Mouse (Mus musculus) liver, embryonic 13.5 days (tissue): ENCODE measurements around the gene Bcl2. TPM values are rescaled to one million over a fixed set of nuclear protein-coding genes. Genes with fewer than 3 reads are reported as not detected.

Experiments used
- ATAC-seq: fragments of 200-750 bp; cut with Nextera tagmentation; 2 replicates; pipeline ENCODE4 v1.8.0; 2017; ENCODE audit warnings: low read depth, mild to moderate bottlenecking, moderate number of reproducible peaks, moderate library complexity
- DNase-seq: peaks from one replicate; pipeline ENCODE4 v3.0.0; 2022
- H3K27ac ChIP-seq: fragments of 300-500 bp; sonication (generic); 2 replicates; pipeline ENCODE4 v1.5.1; 2015; ENCODE audit warnings: moderate library complexity, mild to moderate bottlenecking, inconsistent platforms
- H3K27me3 ChIP-seq: fragments of 300-500 bp; sonication (generic); 2 replicates; pipeline ENCODE4 v1.6.1; 2015; ENCODE audit warnings: mild to moderate bottlenecking, inconsistent platforms
- H3K36me3 ChIP-seq: fragments of 300-500 bp; sonication (generic); 2 replicates; pipeline ENCODE4 v1.6.1; 2015; ENCODE audit warnings: mild to moderate bottlenecking, inconsistent platforms
- H3K4me1 ChIP-seq: fragments of 300-500 bp; sonication (generic); replicated peaks from 2 replicates; pipeline ENCODE4 v1.6.1; 2015; ENCODE audit warnings: inconsistent platforms
- H3K4me2 ChIP-seq: fragments of 300-500 bp; sonication (generic); 2 replicates; pipeline ENCODE4 v1.6.1; 2015; ENCODE audit warnings: inconsistent platforms, mild to moderate bottlenecking, moderate library complexity
- H3K4me3 ChIP-seq: fragments of 300-500 bp; sonication (generic); replicated peaks from 2 replicates; pipeline ENCODE4 v1.5.1; 2015; ENCODE audit warnings: mild to moderate bottlenecking, inconsistent platforms
- H3K9ac ChIP-seq: fragments of 300-500 bp; sonication (generic); 2 replicates; pipeline ENCODE4 v1.6.1; 2015; ENCODE audit warnings: mild to moderate bottlenecking, inconsistent platforms
- H3K9me3 ChIP-seq: fragments of 300-500 bp; sonication (generic); replicated peaks from 2 replicates; pipeline ENCODE4 v1.6.1; 2016; ENCODE audit warnings: inconsistent platforms
- WGBS: fragments of 180-500 bp; shearing (Covaris S2); methylation state at CpG from one replicate; pipeline ENCODE4 v1.1.7; 2015; ENCODE audit not compliant: insufficient replicate concordance; 5-methylcytosine and 5-hydroxymethylcytosine counted together
- polyA plus RNA-seq: library from polyadenylated mRNA; unstranded; fragments of >200 nt; fragmentation: Nextera tagmentation; extraction: Ambion mirVana; gene quantifications from 2 replicates; pipeline ENCODE4 v1.2.1, GENCODE M21; 2015

Bcl2 gene
- polyA plus RNA-seq, 1 experiment from 2014 or later, result 1.0 TPM

DNA sequence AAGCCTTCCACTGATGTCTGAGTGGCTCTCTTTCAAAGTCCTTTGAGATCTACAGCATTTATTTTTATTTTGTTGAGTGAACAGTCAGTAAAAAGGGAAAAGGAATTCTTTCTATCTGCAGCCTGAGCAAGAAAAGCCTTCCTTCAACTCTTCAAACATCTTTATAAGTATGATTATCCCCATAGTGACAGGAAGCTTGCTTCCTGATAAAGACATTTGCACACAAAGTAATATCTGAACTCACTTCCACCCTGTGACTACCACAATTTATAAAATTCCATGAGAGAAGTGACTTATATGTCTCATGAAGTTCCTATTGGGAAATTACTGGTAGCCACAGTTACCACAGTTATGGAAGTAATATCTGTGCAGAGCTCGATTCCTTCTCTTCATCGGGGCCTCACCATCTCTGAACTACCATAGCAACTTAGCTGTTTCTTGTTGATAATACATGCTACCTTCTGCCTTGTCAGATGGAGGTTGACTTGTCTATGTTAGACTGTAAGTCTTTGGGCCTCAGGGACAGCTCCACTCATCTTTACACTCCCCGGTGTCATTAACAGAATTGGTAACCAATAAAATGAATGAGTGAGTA lies 82.1 kb downstream of the Bcl2 start:
- 49% methylated on average over 3 of the region's 3 CpGs for WGBS

GRCm38 (mm10) chr1:106630973-106631372 lies 83.1 kb downstream of the Bcl2 start:
- no peak overlapping the region for H3K9ac ChIP-seq
- no peaks in the 10 kb centered on the region for H3K9me3 ChIP-seq
- 61% methylated on average over 2 of the region's 2 CpGs for WGBS
- H3K27me3 ChIP-seq, result no peaks in the 10 kb centered on the region
- DNase-seq (no peak), ATAC-seq (no peak)
- H3K4me2 ChIP-seq, result no peak overlapping the region
- H3K4me1 ChIP-seq, result peaks cover 13% of the 10 kb centered on the region; the same call in 1 of the 2 replicates
- no peaks in the 10 kb centered on the region for H3K36me3 ChIP-seq
- no peak overlapping the region for H3K4me3 ChIP-seq
- no peak overlapping the region for H3K27ac ChIP-seq

More for the DNA sequence above, 82.1 kb downstream of the Bcl2 start:
- no peaks in the 10 kb centered on the region for H3K9me3 ChIP-seq
- H3K27me3 ChIP-seq, result no peaks in the 10 kb centered on the region
- no peak overlapping the region for H3K27ac ChIP-seq
- no peak overlapping the region for H3K9ac ChIP-seq
- no peak for ATAC-seq
- H3K36me3 ChIP-seq, result no peaks in the 10 kb centered on the region
- H3K4me3 ChIP-seq, result no peak overlapping the region
- no peak overlapping the region for H3K4me2 ChIP-seq
- H3K4me1 ChIP-seq, result peaks cover 13% of the 10 kb centered on the region; the same call in 1 of the 2 replicates
- DNase-seq, result no peak

DNA sequence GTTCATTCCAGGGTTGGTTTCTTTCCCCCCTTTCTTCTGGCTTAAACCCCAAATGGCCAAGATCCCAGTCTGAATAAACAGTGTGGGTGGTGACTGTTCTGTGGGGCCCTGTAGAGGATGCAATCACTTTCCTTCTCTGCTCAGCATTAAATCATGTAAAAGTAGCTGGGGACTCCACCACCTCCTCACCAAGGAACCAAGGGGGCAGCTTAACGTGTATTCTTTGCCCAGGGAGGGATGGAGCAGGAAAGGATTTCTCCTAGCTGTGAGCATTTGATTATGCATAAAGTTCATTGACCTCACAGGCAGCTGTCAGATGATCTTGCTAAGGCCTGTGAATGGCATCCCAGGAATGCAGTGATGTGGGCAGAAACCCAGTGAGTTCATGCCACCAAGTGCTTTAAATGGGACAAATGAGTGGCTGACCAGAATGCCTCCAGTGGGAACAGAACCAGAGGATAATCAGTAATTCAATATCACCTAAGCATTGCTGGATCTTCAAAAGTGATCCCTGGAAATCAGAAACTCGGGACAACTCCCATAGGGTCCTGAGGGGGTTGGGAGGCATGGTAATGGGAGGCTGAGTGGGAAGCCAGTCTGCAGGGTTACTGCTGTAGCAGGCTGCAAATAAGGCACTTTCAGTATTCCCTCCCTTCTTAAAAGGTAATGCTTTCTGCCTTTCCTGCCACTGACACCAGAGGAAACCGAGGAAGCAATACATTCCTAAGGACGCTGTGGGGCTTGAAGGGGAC lies 84.0 kb downstream of the Bcl2 start:
- ATAC-seq, result no peak
- no peaks in the 10 kb centered on the region for H3K36me3 ChIP-seq
- no peak overlapping the region for H3K9ac ChIP-seq
- H3K9me3 ChIP-seq, result no peaks in the 10 kb centered on the region
- H3K4me1 ChIP-seq, result peaks cover 13% of the 10 kb centered on the region; the same call in 1 of the 2 replicates
- DNase-seq, result no peak
- H3K27ac ChIP-seq, result no peak overlapping the region
- H3K4me2 ChIP-seq, result no peak overlapping the region
- WGBS, result 36% methylated on average over 4 of the region's 4 CpGs
- no peaks in the 10 kb centered on the region for H3K27me3 ChIP-seq
- no peak overlapping the region for H3K4me3 ChIP-seq

DNA sequence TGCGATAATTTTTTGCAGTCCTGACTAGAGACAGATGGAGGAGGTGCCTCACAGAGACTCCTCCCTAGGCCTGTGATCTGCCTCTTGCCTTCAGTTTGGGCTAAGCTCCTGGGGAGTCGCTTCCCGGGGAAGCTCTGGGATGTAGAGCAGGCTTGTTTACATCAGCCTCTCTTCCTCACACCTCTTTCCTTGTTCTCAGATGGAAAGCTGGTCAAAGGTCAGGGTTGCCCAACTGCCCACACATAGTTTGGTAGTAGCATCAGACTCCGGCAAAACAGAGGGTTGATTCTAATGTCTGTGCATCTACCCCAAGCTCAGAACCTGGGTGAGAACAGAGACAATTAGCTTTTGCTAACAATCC lies 84.6 kb downstream of the Bcl2 start:
- Histone ChIP-seq H3K36me3 (no peaks in the 10 kb centered on the region), H3K4me1 (peaks cover 13% of the 10 kb centered on the region; the same call in 1 of the 2 replicates), H3K4me3 (no peak overlapping the region), H3K27me3 (no peaks in the 10 kb centered on the region), H3K4me2 (no peak overlapping the region), H3K9me3 (no peaks in the 10 kb centered on the region), H3K27ac (no peak overlapping the region), H3K9ac (no peak overlapping the region)
- DNase-seq (no peak), ATAC-seq (no peak)
- WGBS, result 31% methylated on average over 4 of the region's 4 CpGs

DNA sequence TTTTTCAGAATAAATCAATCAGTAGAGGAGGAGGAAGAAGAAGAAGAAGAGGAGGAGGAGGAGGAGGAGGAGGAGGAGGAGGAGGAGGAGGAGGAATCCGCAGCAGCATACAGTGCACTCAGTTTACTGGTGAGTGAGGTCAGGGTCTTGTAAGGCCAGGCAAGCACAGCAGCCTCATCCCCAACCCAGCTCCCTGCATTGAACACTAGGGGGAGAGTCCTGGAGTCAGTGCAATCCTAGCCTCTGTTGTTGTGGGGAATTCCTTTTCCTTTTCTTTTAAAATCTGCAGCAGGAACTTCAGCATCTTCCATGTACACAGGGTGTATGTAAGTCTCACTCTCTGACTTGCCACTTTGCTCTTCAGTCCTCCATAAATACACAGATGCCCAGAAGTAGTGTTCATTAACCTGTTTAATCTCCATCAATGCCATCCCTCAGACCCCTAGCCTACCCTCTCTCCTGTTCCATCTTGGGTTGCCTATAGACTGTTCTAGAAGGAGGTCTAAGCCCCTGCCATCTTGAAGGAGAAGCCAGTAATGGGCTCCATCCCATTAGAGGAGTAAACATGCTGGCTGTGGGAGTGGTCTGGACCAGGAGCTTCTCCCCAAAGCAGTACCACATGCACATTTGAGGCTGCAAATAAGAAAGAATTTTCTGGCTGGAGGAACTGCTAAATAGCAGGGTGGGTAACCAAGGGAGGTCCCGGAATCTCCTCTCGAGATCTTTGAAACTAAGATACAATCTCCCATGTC lies 85.2 kb downstream of the Bcl2 start:
- no peaks in the 10 kb centered on the region for H3K36me3 ChIP-seq
- no peaks in the 10 kb centered on the region for H3K9me3 ChIP-seq
- DNase-seq (no peak), ATAC-seq (no peak)
- no peak overlapping the region for H3K27ac ChIP-seq
- H3K4me2 ChIP-seq, result no peak overlapping the region
- 31% methylated on average over 3 of the region's 3 CpGs for WGBS
- H3K4me3 ChIP-seq, result no peak overlapping the region
- H3K27me3 ChIP-seq, result no peaks in the 10 kb centered on the region
- peaks cover 13% of the 10 kb centered on the region; the same call in 1 of the 2 replicates for H3K4me1 ChIP-seq
- H3K9ac ChIP-seq, result no peak overlapping the region

GRCm38 (mm10) chr1:106628279-106628678 lies 85.8 kb downstream of the Bcl2 start:
- no peak for DNase-seq
- no peaks in the 10 kb centered on the region for H3K9me3 ChIP-seq
- no peak overlapping the region for H3K27ac ChIP-seq
- H3K27me3 ChIP-seq, result no peaks in the 10 kb centered on the region
- ATAC-seq, result no peak
- no peak overlapping the region for H3K4me2 ChIP-seq
- no peak overlapping the region for H3K4me3 ChIP-seq
- H3K36me3 ChIP-seq, result no peaks in the 10 kb centered on the region
- peaks cover 13% of the 10 kb centered on the region; the same call in 1 of the 2 replicates for H3K4me1 ChIP-seq
- H3K9ac ChIP-seq, result no peak overlapping the region

GRCm38 (mm10) chr1:106627241-106627640 lies 86.8 kb downstream of the Bcl2 start:
- no peak for ATAC-seq
- peaks cover 13% of the 10 kb centered on the region; the same call in 1 of the 2 replicates for H3K4me1 ChIP-seq
- H3K4me2 ChIP-seq, result no peak overlapping the region
- no peak overlapping the region for H3K9ac ChIP-seq
- H3K27me3 ChIP-seq, result no peaks in the 10 kb centered on the region
- H3K27ac ChIP-seq, result no peak overlapping the region
- no peak for DNase-seq
- no peaks in the 10 kb centered on the region for H3K9me3 ChIP-seq
- no peaks in the 10 kb centered on the region for H3K36me3 ChIP-seq
- no peak overlapping the region for H3K4me3 ChIP-seq
- 10% methylated on average over 5 of the region's 5 CpGs for WGBS

- Histone ChIP-seq H3K27ac (no peak overlapping the region), H3K4me1 (no peaks in the 10 kb centered on the region), H3K9me3 (no peaks in the 10 kb centered on the region), H3K4me2 (no peak overlapping the region), H3K27me3 (no peaks in the 10 kb centered on the region), H3K4me3 (no peak overlapping the region), H3K36me3 (no peaks in the 10 kb centered on the region), H3K9ac (no peak overlapping the region)
- WGBS, result 66% methylated on average over 3 of the region's 3 CpGs
- ATAC-seq (no peak), DNase-seq (no peak)
Observed at GRCm38 (mm10) chr1:106620174-106620931, 93.7 kb downstream of the Bcl2 start.

- Histone ChIP-seq H3K27me3 (no peaks in the 10 kb centered on the region), H3K36me3 (no peaks in the 10 kb centered on the region), H3K4me1 (no peaks in the 10 kb centered on the region), H3K4me3 (no peak overlapping the region), H3K9ac (no peak overlapping the region), H3K4me2 (no peak overlapping the region), H3K27ac (no peak overlapping the region), H3K9me3 (no peaks in the 10 kb centered on the region)
- WGBS, result 78% methylated on average over 3 of the region's 3 CpGs
- DNase-seq (no peak), ATAC-seq (no peak)
Observed at GRCm38 (mm10) chr1:106618814-106619213, 95.3 kb downstream of the Bcl2 start.

DNA sequence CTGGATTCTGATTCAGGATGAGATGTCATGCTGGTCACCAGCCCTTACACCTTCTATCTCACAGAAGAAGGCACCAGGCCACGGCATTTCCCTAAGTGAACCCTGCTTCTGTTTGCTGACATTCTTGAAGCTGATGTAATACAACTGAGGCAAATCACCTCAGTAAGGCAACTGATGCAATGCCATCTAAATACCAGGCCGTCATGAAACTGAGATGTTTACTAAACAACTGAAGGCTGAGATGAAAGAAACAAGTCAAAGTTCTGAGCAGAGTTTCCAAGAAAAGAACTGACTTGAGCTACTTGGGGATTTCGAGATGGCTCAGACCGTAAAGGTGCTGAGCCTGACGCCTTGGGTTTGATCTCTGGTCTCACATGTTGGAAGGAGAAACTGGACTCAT lies 97.1 kb downstream of the Bcl2 start:
- no peak overlapping the region for H3K4me3 ChIP-seq
- H3K4me1 ChIP-seq, result no peaks in the 10 kb centered on the region
- DNase-seq, result no peak
- no peak overlapping the region for H3K27ac ChIP-seq
- WGBS, result 57% methylated on average over 5 of the region's 5 CpGs
- H3K4me2 ChIP-seq, result no peak overlapping the region
- ATAC-seq, result no peak
- no peaks in the 10 kb centered on the region for H3K9me3 ChIP-seq
- no peaks in the 10 kb centered on the region for H3K27me3 ChIP-seq
- no peak overlapping the region for H3K9ac ChIP-seq
- no peaks in the 10 kb centered on the region for H3K36me3 ChIP-seq

GRCm38 (mm10) chr1:106613371-106613770 lies 100.7 kb downstream of the Bcl2 start:
- no peak for ATAC-seq
- WGBS, result 65% methylated on average over 5 of the region's 5 CpGs
- DNase-seq, result no peak
- H3K27ac ChIP-seq, result no peak overlapping the region
- no peak overlapping the region for H3K4me2 ChIP-seq
- H3K27me3 ChIP-seq, result no peaks in the 10 kb centered on the region
- H3K9ac ChIP-seq, result no peak overlapping the region
- H3K4me3 ChIP-seq, result no peak overlapping the region
- H3K36me3 ChIP-seq, result no peaks in the 10 kb centered on the region
- H3K4me1 ChIP-seq, result no peaks in the 10 kb centered on the region
- no peaks in the 10 kb centered on the region for H3K9me3 ChIP-seq
